Mouse (Mus musculus): ENCODE results near the gene Nxf2.
A peak's percentile ranks its signal among the peaks of the same experiment; 100 is the strongest.
"Not testable (repeated sequence)": the region's sequence is repeated elsewhere in the genome, so short reads cannot be mapped to it uniquely, and the experiment has no call there.

Nxf2 gene

DNA sequence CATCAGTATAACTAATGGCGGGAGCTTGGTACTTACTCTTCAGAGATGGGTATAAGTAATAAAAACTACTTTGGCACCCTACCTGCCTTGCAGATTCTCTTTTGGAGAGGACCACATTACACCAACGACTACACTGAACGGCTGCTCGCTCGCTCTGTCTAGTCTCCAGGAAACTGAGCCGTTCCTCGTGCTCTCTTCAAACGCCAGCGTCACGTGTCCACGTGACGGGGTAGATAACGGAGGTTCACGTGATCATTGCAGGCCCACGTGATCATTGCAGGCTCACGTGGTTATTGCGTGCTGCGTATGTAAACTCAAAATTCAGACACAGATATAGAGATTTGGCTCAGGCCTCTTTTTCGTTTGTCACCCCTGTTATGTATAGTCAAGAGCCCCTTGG, at the start of gene Nxf2:
Nxf2 (minus strand) TSS at position 209 of the 400 bp plus-strand sequence.
- DNase-seq, result no peak

DNA sequence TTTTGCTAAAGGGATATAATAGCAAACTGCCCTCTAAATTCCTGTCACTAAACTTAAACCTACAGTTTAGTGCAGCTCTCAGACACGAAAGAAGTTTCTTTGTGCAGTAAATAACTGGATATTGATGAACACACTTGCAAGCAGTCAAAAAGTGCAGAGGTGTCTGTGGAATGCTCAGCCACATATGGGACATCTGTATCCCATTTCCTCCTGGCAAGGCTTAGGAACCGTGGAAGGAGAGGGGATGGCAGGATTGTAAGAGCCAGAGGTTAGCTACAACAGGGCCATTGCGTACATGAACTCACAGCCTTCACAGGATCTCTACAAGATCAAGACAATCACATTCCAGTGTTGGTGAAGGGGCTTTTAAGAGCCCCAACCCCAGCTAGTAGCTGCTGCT, 46.8 kb upstream of the Nxf2 start:
- no peak for DNase-seq

DNA sequence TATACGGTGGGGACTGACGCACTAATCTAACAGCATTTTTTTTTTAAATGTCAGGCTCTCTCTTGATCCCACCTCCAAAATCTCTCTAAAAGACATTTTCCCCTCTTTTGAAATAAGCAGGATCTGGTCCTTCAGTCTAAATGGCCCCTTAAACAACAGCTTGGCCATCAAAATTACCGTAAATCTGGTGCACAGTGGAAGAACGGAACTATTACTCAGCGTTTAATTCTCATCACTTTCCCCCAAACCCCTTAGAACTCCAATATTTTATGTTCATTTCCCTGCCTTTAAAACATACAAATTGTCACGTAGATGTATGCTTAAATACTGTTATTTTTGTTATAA, 44.9 kb upstream of the Nxf2 start:
- no peak for DNase-seq

DNA sequence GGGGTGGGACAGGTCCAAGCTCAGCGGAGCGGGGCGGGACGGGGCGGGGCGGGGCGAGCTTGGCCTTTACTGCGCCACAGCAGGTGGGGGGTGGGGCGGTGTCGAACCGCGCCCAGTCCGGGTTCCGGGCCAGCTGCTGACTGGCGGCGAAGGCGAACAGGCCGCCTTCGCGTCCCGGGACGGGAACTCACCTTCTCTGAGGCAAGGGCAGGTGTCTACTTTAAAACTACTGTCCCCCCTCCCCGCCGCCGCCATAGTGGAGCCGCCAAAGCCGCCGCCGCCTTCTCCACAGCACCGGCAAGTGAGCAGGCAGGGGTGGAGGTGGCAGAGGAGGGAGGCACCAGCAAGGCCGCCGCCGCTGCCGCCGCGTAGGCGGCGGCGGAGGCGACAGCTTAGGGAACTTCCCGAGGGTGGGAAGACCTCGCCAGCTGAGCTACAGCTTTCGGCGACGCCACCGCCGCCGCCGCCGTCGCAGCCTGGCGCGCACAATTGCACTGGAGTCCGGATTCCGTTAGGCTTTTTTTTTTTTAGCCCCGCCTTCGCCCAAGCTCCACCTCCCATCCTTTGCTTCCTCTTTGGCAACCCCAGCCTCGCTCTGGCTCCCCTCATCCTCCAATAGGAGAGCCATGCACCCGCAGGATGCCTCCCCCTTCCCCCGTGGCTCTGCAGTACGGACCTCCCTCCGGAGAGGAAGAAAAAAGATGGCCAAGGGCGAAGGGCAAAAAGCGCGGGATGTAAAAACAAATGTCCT, 44.3 kb upstream of the Nxf2 start, which contains the start of gene Zmat1:
Zmat1 (minus strand) TSS at position 490 of the 751 bp plus-strand sequence.
- peak; percentile 84 to 91 for DNase-seq

DNA sequence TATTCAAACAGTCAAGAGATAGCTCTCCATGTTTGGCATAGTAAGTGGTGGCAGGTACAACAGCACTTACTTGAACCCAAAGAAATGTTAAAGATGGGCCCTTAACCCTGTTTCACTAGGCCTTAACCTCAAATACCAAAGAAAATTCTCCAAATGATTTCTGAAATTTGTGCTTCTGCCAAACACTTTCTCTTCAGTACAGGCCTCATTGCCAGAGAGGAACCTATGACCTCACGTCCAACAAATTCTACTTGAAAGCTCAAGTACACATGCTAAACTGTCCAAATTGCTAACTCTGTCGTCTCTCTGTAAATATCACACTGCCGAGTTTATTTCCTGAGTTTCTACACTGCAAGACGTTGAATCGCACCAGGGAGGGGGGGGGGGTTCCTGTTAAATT, 43.5 kb upstream of the Nxf2 start:
- no peak for DNase-seq

DNA sequence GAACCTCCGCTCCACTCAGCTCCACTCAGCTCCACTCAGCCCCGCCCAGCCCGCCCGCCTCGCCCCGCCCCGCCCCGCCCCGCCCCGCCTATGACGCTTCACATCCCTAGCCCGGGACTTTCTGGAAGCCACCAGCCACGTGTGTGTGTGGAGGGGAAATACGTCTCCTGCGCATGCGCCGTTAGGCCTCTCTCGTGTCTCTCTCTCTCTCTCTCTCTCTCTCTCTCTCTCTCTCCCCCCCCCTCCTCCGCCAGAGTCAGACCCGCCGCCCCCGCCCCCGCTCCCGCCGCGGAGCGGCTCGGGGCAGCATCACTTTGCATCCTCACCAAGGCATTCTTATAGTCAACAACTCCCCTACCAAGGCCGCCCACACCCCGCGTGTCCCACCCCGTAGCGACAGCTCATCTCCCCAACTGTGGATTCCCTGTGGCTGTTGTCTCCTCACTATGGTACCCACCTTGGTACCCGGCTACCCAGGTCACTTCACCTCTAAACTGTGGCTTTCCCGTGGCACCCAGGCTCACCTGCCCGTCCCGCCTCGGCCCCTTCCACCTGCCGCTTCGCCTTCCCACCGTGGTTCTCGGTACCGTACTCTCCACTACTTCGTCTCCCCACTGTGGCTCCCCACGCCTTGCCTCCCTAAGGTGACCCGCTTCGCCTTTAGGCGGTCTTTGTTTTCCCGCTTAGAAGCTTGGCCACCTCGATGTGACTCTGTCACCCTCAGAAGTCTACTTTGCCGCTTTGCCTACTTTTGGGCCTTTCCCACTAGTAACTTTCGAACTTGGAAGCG, 1.1 kb downstream of the Nxf2 start:
- DNase-seq, result peak; percentile 50 to 71

DNA sequence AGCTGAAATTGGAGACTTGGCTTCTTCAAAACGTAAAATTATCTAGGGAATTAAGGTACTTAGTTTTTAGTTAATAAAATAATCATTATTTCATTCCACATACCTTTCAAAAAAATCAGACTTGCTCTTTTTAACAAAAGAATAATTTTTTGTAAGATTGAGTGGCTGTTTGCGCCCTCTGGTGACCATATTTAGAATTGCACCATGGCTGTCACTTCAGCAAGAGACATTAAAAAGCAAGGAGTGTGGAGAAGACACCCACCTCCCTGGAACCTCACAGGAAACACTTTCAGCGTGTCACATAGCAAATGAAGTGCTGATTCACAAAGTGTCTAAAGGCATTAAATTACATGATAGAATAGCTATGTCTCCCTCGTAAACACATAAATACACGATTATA, 34.2 kb downstream of the Nxf2 start:
- DNase-seq, result peak; percentile 21 to 30

DNA sequence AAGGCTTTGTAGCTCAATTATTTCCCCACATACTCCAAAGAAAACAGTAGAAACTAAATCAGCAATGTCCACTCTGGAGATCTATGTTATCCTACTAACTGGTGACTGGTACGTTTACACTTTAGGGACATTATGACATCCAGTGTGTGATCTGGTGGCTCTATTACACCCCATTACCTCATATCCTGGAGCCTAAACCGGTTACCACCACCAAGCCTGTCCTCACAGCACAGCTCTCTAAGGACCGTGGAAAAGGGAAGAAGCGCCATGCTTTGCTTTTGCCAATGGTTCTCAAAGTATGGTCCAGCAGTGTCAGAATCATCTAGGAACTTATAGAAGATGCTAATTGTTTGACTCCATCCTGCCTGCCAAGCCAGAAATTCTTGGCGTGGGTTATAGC, 34.6 kb downstream of the Nxf2 start:
- DNase-seq, result no peak

DNA sequence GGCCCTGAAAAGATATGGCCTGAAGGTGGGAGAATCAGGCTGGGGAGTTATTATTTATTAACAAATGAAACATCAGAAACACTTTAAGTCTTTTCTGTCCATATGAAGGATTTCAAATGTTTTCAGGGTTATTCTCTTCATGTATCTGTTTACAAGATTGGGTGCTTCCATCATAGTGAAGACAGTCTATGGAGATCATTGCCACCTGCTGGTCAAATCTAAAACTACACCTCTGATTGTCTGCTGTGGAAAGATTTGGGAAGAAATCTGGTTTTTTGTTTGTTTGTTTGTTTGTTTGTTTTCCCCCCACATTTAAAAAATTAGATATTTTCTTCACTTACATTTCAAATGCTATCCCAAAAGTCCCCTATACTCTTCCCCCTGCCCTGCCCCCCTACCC, 39.5 kb downstream of the Nxf2 start:
- no peak for DNase-seq

DNA sequence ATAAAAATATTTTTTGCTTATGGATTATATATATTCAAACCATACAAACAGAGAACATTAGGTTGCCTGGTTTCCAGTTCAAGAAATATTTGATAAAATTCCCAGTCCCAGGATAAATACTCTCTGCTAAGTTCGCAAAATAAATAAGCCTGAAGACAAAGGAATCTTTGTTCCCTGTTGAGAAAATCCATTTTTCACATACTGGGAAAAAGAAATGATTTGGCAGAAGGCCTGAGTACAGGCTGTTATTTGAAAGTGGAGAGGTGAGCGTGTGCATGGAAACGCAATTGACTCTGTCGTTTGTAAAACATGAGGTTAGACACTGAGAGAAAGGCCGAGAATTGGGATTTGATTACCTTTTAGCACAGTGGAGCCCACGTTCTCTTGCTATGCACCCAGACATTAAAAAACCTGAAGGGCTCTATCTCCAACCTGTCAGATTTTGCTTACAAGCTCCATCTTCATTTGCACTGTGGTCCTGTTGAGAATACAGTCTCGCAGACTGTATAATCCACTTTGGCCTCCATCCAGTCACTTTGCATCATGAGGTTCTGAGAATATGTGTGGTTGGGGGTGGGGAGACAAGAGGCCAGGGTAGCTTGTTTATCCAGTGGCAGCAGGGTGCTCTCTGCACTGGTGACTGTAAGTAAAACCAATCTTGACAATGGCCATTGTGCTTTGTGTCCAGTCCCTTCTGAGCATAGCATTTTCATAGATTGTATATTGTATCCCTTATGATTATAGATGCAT, 40.7 kb downstream of the Nxf2 start:
- no peak for DNase-seq

DNA sequence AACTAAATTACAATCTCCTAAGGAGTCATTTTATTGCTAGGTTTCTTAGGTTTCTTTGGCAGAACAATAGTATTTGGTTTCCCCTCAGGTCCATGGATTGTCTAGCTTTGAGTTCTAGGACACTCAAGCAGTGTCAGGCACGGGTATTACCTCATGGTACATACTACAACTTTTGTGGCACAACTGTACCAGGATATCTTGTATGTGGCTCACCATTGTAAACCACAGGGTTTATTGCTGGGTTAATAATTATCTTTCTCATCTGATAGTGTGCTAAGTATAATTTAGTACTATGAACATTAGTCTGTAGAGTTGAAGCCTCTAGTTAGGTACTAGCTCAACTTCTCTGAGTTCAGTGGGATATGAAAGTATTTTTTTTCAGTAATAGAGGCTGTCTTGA, 45.3 kb downstream of the Nxf2 start:
- DNase-seq, result no peak

DNA sequence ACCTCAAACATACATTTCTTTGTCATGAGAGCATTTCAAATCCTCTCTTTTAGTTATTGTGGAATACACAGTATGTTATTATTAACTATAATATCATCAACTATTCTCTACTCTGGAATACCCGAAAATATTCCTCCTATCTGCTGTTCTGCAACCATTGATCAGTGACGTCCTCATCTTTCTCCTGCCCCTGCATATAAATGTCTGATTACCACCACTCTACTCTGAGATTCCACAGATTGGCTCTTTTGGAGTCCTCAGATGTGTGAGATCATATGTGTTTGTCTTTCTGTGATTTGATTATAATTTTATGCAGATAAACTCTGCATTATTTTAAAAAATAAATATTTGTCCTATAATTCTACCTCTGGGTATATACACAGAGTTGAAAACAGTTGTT, 48.8 kb downstream of the Nxf2 start:
- DNase-seq, result no peak

DNA sequence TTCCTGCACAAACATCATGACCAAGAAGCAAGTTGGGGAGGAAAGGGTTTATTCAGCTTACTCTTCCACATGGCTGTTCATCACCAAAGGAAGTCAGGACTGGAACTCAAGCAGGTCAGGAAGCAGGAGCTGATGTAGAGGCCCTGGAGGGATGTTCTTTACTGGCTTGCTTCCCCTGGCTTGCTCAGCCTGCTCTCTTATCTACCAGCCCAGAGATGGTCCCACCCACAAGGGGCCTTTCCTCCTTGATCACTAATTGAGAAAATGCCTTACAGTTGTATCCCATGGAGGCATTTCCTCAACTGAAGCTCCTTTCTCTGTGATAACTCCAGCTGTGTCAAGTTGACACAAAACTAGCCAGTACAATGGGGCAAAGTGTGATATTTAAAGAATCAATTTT, 49.2 kb downstream of the Nxf2 start:
- not testable (repeated sequence) for DNase-seq

DNA sequence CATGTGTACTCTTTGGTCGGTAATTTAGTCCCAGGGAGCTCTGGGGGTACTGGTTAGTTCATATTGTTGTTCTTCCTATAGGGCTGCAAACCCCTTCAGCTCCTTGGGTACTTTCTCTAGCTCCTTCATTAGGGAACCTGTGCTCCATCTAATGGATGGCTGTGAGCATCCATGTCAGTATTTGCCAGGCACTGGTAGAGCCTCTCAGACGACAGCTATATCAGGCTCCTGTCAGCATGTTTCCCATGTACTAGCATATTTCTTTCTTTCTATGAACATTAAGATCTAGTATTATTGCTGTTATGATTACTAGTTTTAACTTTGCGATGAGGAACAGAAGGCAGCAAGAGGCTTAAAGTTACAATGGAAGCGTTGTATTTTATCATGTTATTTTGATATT, 49.7 kb downstream of the Nxf2 start:
- no peak for DNase-seq

DNA sequence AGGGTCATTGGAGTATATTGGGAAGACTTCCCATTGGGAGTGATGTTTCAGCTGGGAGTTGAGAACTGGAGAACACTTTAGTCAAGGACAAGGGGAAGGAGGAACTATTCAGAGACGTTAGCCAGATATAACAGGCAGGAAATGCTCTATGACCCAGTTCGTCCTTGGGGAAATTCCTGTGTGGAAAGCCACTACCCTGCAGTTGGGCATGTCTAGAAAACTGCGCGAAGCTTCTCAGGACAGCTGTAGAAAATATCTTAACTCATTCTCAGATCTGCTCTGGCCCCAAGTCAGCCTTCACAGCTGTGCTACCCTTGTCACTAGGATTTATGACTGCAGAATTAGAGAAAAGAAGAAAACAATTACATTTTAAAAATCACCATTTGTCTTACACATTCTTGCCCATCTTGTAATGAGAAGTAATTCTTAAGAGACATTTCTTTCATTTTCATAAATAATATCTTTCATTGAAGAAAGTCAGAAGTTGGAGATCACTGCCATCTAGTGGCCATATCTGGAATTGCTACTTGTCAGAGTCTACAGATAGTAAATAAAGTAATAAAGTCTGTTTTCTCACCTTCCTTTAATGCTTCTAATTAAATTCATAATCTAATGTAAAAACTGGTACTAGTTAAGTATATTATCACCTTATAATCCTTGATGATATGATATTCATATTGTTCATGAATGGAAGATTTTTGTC, 51.2 kb downstream of the Nxf2 start:
- no peak for DNase-seq

DNA sequence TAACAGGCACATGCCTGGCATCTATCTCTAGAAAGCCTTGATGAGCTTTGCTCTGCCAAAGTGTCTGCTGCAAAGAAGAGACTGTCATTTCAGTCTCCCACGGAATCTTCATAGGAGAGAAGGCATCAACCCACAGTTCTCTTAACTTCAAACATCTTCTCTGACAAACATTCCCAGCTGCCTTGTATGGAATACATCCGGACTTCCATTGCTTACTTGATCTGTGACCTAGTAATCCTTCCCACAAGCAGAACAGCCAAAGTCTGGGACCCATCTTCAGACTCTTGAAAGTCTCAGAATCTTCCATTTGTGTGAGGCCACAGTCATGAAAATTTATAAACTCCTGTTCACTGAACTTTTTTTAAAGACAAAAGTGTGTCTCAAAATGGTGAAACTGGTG, 51.7 kb downstream of the Nxf2 start:
- no peak for DNase-seq

DNA sequence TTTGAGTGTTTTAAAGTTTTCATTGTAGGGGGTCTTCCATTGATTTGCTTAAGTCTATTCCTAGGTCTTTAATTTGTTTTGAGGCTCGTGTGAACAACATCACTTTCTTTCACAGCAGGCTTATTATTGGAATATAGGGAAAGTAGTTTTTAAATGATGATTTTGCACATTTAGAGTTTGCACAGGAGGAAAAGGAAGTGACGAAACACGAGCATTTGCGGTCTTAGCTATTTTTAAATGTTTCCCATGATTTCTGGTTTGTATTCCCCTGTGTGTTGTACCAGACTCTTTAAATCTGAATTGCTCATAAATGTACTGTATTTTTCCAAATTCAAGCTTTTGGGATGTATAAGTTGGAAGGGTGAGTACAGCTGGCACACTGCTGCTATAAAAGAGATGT, 54.2 kb downstream of the Nxf2 start:
- no peak for DNase-seq

Measured in thymus, postnatal 36 days (tissue).